Mouse (Mus musculus) MEL (cell line): ENCODE results near the gene Mnt.

Source experiments
- CTCF ChIP-seq, 3 experiments: IDR thresholded peaks in 2 of 3; conservative IDR thresholded peaks in 1 of 3; 2 replicates each; pipeline ENCODE4 v1.5.1; 2011 to 2012; ENCODE audit warnings: low read length in 3 of 3, low read depth in 2 of 3, mild to moderate bottlenecking in 2 of 3, improper control_type of control experiment in 1 of 3, inconsistent platforms in 1 of 3, mixed read lengths in 1 of 3, moderate library complexity in 1 of 3; ENCODE audit not compliant: control insufficient read depth in 1 of 3, insufficient read depth in 1 of 3, poor library complexity in 1 of 3, severe bottlenecking in 1 of 3
- ELF1 ChIP-seq: IDR thresholded peaks from 2 replicates; pipeline ENCODE4 v1.6.1; 2014; ENCODE audit warnings: low read depth, mild to moderate bottlenecking, inconsistent platforms, low read length, improper control_type of control experiment, moderate library complexity
- EP300 ChIP-seq, 2 experiments: IDR thresholded peaks; 2 replicates each; pipeline ENCODE4 v1.6.1; 2011; ENCODE audit warnings: improper control_type of control experiment in 2 of 2, low read length in 2 of 2, low read depth in 1 of 2, mild to moderate bottlenecking in 1 of 2
- HCFC1 ChIP-seq: IDR thresholded peaks from 2 replicates; pipeline ENCODE4 v1.6.1; 2012; ENCODE audit warnings: low read depth, mild to moderate bottlenecking, inconsistent platforms, low read length, improper control_type of control experiment, moderate library complexity
- MAZ ChIP-seq: IDR thresholded peaks from 2 replicates; pipeline ENCODE4 v1.6.1; 2012; ENCODE audit warnings: low read depth, mild to moderate bottlenecking, inconsistent platforms, low read length, improper control_type of control experiment
- POLR2A ChIP-seq, 2 experiments: IDR thresholded peaks; 2 replicates each; pipeline ENCODE4 v1.6.1; 2011 to 2012; ENCODE audit warnings: low read length in 2 of 2, mild to moderate bottlenecking in 2 of 2, control low read depth in 1 of 2, improper control_type of control experiment in 1 of 2, low read depth in 1 of 2, moderate library complexity in 1 of 2; ENCODE audit not compliant: control insufficient read depth in 1 of 2, insufficient read depth in 1 of 2, poor library complexity in 1 of 2
- TBP ChIP-seq: IDR thresholded peaks from 2 replicates; pipeline ENCODE4 v1.8.0; 2011; ENCODE audit warnings: low read depth, low read length, improper control_type of control experiment
- UBTF ChIP-seq: IDR thresholded peaks from 2 replicates; pipeline ENCODE4 v1.6.1; 2012; ENCODE audit warnings: low read depth, mild to moderate bottlenecking, inconsistent platforms, low read length, improper control_type of control experiment, moderate library complexity, borderline replicate concordance; ENCODE audit not compliant: insufficient read depth
- ZNF384 ChIP-seq: IDR thresholded peaks from 2 replicates; pipeline ENCODE4 v1.6.1; 2012; ENCODE audit warnings: low read depth, mild to moderate bottlenecking, inconsistent platforms, low read length, improper control_type of control experiment

- TF ChIP-seq POLR2A (IDR thresholded peaks at IDR 0.05; ENCODE audit: control insufficient read depth in 1 of 2, insufficient read depth in 1 of 2, low read depth in 1 of 2, low read length in 2 of 2, poor library complexity in 1 of 2) (no peak), CTCF (IDR thresholded peaks at IDR 0.05 in 2 of 3, conservative IDR thresholded peaks at IDR 0.05 in 1 of 3; ENCODE audit: control insufficient read depth in 1 of 3, insufficient read depth in 1 of 3, low read depth in 2 of 3, low read length in 3 of 3, poor library complexity in 1 of 3, severe bottlenecking in 1 of 3) (no peak), EP300 (IDR thresholded peaks at IDR 0.05; ENCODE audit: low read depth in 1 of 2, low read length in 2 of 2) (no peak), TBP (no peak), UBTF (no peak), HCFC1 (no peak), ELF1 (no peak), MAZ (no peak), ZNF384 (no peak)
Measured at GRCm38 (mm10) chr11:74881979-74882378, 51.3 kb downstream of the Mnt start.
